Mouse (Mus musculus): Measurements from ENCODE around the gene Dcaf4.

DNA sequence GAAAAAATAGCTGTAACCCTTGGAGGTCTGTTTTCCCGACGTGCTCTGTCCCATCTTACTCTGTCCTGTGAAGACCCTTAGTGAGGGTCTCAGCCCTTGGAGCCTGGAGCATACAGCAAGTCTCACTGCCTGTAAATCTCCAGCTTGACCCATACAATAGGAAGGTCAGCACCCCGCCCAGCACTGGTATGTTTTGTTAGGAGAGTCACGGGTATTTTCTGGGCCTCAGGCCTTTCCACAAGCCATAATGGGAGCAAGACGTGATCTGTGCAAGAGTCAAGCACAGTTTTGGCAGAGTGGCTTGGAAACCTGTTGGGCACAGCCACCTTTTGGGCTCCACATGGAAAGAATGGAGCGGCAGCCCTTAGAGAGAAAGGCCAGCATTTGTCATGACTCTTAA, 7.5 kb downstream of the Dcaf4 start:
- TF ChIP-seq POLR2A (IDR thresholded peaks at IDR 0.05; ENCODE audit: borderline replicate concordance, extremely low read depth, low read depth, low read length) (no peak), CTCF (IDR thresholded peaks at IDR 0.05; ENCODE audit: insufficient read depth, low read length) (no peak)
